Mouse (Mus musculus) 3T3-L1 (cell line): ENCODE data around the gene Notch2.
A peak's percentile ranks its signal among the peaks of the same experiment; 100 is the strongest.

Experiments used
- DNase-seq: peaks from one replicate; pipeline ENCODE4 v3.0.0-alpha.2; 2015; ENCODE audit warnings: low read depth, low spot score

Gene Notch2

GRCm38 (mm10) chr3:98052507-98053430 is 39.4 kb downstream of the Notch2 start:
- DNase-seq = no peak

GRCm38 (mm10) chr3:98053817-98054216 is 40.5 kb downstream of the Notch2 start:
- no peak for DNase-seq

- no peak for DNase-seq
These were observed 41.1 kb downstream of the Notch2 start for GRCm38 (mm10) chr3:98054334-98055007.

GRCm38 (mm10) chr3:98055008-98055345 is 41.6 kb downstream of the Notch2 start:
- DNase-seq = no peak

GRCm38 (mm10) chr3:98055808-98056728 is 42.7 kb downstream of the Notch2 start:
- peak; percentile 93 for DNase-seq

GRCm38 (mm10) chr3:98056956-98057365 is 43.6 kb downstream of the Notch2 start:
- peak; percentile 99 for DNase-seq

GRCm38 (mm10) chr3:98059076-98059475 is 45.7 kb downstream of the Notch2 start:
- DNase-seq = no peak

GRCm38 (mm10) chr3:98060981-98061660 is 47.8 kb downstream of the Notch2 start:
- DNase-seq = no peak

GRCm38 (mm10) chr3:98061661-98062330 is 48.5 kb downstream of the Notch2 start:
- no peak for DNase-seq

- DNase-seq = peak; percentile 57
These were observed 49.4 kb downstream of the Notch2 start for GRCm38 (mm10) chr3:98062591-98063185.

GRCm38 (mm10) chr3:98063186-98063771 is 50.0 kb downstream of the Notch2 start:
- DNase-seq = peak; percentile 98

GRCm38 (mm10) chr3:98063833-98064232 is 50.5 kb downstream of the Notch2 start:
- DNase-seq = no peak

GRCm38 (mm10) chr3:98065004-98065403 is 51.7 kb downstream of the Notch2 start:
- no peak for DNase-seq

GRCm38 (mm10) chr3:98066434-98066833 is 53.1 kb downstream of the Notch2 start:
- DNase-seq = peak; percentile 39

GRCm38 (mm10) chr3:98067413-98067812 is 54.1 kb downstream of the Notch2 start:
- peak; percentile 71 for DNase-seq

- DNase-seq = no peak
These were observed 54.6 kb downstream of the Notch2 start for GRCm38 (mm10) chr3:98067852-98068491.

- DNase-seq = no peak
These were observed 55.8 kb downstream of the Notch2 start for GRCm38 (mm10) chr3:98069161-98069560.

GRCm38 (mm10) chr3:98069856-98070255 is 56.5 kb downstream of the Notch2 start:
- DNase-seq = no peak

- DNase-seq = no peak
These were observed 59.2 kb downstream of the Notch2 start for GRCm38 (mm10) chr3:98072570-98072969.
